Mouse (Mus musculus) midbrain, embryonic 15.5 days (tissue): ENCODE data around the gene Zfp704. TPM values are rescaled to one million over a fixed set of nuclear protein-coding genes. Genes with fewer than 3 reads are reported as not detected.

ENCODE experiments used
- ATAC-seq: fragments of 200-750 bp; cut with Nextera tagmentation; replicated peaks from 2 replicates; pipeline ENCODE4 v1.8.0; 2017; ENCODE audit warnings: moderate TSS enrichment
- H3K27ac ChIP-seq: fragments of 300-500 bp; sonication (generic); 2 replicates; pipeline ENCODE4 v1.5.1; 2015; ENCODE audit warnings: mild to moderate bottlenecking, inconsistent platforms
- H3K27me3 ChIP-seq: fragments of 300-500 bp; sonication (generic); replicated peaks from 2 replicates; pipeline ENCODE4 v1.6.1; 2015; ENCODE audit warnings: inconsistent platforms
- H3K36me3 ChIP-seq: fragments of 300-500 bp; sonication (generic); replicated peaks from 2 replicates; pipeline ENCODE4 v1.6.1; 2015; ENCODE audit warnings: inconsistent platforms
- H3K4me1 ChIP-seq: fragments of 300-500 bp; sonication (generic); 2 replicates; pipeline ENCODE4 v1.6.1; 2015; ENCODE audit warnings: inconsistent platforms
- H3K4me2 ChIP-seq: fragments of 300-500 bp; sonication (generic); 2 replicates; pipeline ENCODE4 v1.6.1; 2015; ENCODE audit warnings: inconsistent platforms, mild to moderate bottlenecking, moderate library complexity
- H3K4me3 ChIP-seq: fragments of 300-500 bp; sonication (generic); 2 replicates; pipeline ENCODE4 v1.5.1; 2015; ENCODE audit warnings: mild to moderate bottlenecking, inconsistent platforms
- H3K9ac ChIP-seq: fragments of 300-500 bp; sonication (generic); 2 replicates; pipeline ENCODE4 v1.6.1; 2015; ENCODE audit warnings: mild to moderate bottlenecking, inconsistent platforms
- H3K9me3 ChIP-seq: fragments of 300-500 bp; sonication (generic); 2 replicates; pipeline ENCODE4 v1.6.1; 2016; ENCODE audit warnings: inconsistent platforms
- WGBS: fragments of 180-500 bp; shearing (Covaris S2); methylation state at CpG from one replicate; pipeline ENCODE4 v1.1.7; 2015; ENCODE audit warnings: mixed read lengths; 5-methylcytosine and 5-hydroxymethylcytosine counted together
- polyA plus RNA-seq: library from polyadenylated mRNA; unstranded; fragments of >200 nt; fragmentation: Nextera tagmentation; extraction: Ambion mirVana; gene quantifications from 2 replicates; pipeline ENCODE4 v1.2.1, GENCODE M21; 2015

Gene Zfp704
- polyA plus RNA-seq, 1 experiment from 2014 or later, result 13.8 TPM

GRCm38 (mm10) chr3:9591416-9592110 lies 18.3 kb downstream of the Zfp704 start:
- no peaks in the 10 kb centered on the region for H3K9me3 ChIP-seq
- 93% methylated on average over 8 of the region's 8 CpGs for WGBS
- no peak overlapping the region for H3K9ac ChIP-seq
- H3K4me1 ChIP-seq, result peaks cover 7% of the 10 kb centered on the region; the same call in 1 of the 2 replicates
- no peaks in the 10 kb centered on the region for H3K27me3 ChIP-seq
- H3K36me3 ChIP-seq, result no peaks in the 10 kb centered on the region
- no peak for ATAC-seq
- H3K27ac ChIP-seq, result no peak overlapping the region
- H3K4me3 ChIP-seq, result no peak overlapping the region
- no peak overlapping the region for H3K4me2 ChIP-seq

DNA sequence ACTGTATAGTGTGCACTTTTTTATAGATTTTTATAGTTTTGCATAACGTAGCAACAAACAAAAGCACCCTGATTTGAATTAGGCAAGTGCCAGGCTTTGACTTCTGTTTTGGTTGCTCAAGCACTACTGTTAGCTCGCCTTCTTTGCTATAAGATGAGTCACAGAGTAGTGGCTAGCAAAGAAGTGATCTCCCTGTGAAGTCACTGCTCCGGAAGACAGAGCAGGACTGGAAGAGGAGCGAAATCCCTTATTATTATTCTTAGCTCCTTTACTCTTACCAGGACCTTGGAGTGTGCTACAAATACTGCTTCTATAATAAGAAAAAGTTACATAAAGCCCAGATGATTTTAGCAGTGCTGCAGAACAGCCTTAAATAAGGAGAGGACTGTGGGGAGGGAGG lies 21.2 kb downstream of the Zfp704 start:
- no peak overlapping the region for H3K9ac ChIP-seq
- no peaks in the 10 kb centered on the region for H3K9me3 ChIP-seq
- WGBS, result 84% methylated on average over 4 of the region's 4 CpGs
- H3K27ac ChIP-seq, result no peak overlapping the region
- H3K36me3 ChIP-seq, result no peaks in the 10 kb centered on the region
- no peak for ATAC-seq
- H3K4me2 ChIP-seq, result no peak overlapping the region
- H3K4me1 ChIP-seq, result peaks cover 10% of the 10 kb centered on the region
- no peak overlapping the region for H3K4me3 ChIP-seq
- no peaks in the 10 kb centered on the region for H3K27me3 ChIP-seq

DNA sequence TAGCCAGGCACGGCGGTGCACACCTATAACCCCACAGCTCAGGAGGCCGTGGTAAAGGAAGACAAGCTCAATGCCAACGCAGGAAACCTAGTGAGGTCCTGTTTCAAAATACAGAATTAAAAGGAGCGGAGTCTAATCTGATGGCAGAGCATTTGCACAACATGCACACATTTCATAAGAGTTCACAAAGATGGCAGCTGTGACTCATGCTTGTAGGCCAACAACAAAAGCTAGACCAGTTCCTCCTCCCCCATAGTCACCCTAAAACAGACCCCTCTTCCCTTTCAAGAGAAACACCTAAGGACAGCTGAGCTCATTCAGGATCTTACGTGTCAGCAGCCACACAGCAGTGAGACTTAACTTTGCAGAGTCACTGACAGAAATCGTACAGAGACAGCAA lies 22.6 kb downstream of the Zfp704 start:
- Histone ChIP-seq H3K27me3 (no peaks in the 10 kb centered on the region), H3K9me3 (no peaks in the 10 kb centered on the region), H3K4me3 (no peak overlapping the region), H3K27ac (no peak overlapping the region), H3K9ac (no peak overlapping the region), H3K4me2 (no peak overlapping the region), H3K4me1 (peaks cover 13% of the 10 kb centered on the region), H3K36me3 (no peaks in the 10 kb centered on the region)
- 96% methylated on average over 7 of the region's 7 CpGs for WGBS
- no peak for ATAC-seq

DNA sequence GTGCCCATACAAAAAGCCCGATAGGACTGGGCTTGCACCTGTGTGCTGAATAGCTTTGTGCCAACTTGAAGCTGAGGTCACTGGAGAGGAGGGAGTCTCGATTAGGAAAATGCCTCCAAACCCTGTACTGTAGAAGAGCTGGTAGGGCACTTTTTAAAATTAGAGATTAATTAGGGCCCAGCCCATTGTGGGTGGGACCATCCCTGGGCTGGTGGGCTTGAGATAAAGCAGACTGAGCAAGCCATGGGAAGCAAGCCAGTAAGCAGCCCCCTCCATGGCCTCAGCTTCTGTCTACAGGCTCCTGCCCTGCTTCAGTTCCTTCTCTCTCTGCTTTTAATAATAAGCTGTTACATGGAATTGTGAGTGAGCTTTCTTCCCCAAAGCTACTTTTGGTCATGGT lies 26.4 kb downstream of the Zfp704 start:
- no peak overlapping the region for H3K27ac ChIP-seq
- no peaks in the 10 kb centered on the region for H3K36me3 ChIP-seq
- no peak for ATAC-seq
- H3K4me2 ChIP-seq, result no peak overlapping the region
- 82% methylated on average over 2 of the region's 2 CpGs for whole genome bisulfite sequencing
- no peaks in the 10 kb centered on the region for H3K9me3 ChIP-seq
- H3K9ac ChIP-seq, result no peak overlapping the region
- peaks cover 10% of the 10 kb centered on the region; the same call in 1 of the 2 replicates for H3K4me1 ChIP-seq
- H3K27me3 ChIP-seq, result no peaks in the 10 kb centered on the region
- no peak overlapping the region for H3K4me3 ChIP-seq

- Histone ChIP-seq H3K9ac (no peak overlapping the region), H3K36me3 (no peaks in the 10 kb centered on the region), H3K27ac (no peak overlapping the region), H3K27me3 (no peaks in the 10 kb centered on the region), H3K9me3 (no peaks in the 10 kb centered on the region), H3K4me2 (no peak overlapping the region), H3K4me3 (no peak overlapping the region), H3K4me1 (peaks cover 15% of the 10 kb centered on the region; the same call in 1 of the 2 replicates)
- WGBS, result 95% methylated on average over 14 of the region's 14 CpGs
- ATAC-seq, result no peak
These were observed 28.7 kb downstream of the Zfp704 start for GRCm38 (mm10) chr3:9580952-9581798.

DNA sequence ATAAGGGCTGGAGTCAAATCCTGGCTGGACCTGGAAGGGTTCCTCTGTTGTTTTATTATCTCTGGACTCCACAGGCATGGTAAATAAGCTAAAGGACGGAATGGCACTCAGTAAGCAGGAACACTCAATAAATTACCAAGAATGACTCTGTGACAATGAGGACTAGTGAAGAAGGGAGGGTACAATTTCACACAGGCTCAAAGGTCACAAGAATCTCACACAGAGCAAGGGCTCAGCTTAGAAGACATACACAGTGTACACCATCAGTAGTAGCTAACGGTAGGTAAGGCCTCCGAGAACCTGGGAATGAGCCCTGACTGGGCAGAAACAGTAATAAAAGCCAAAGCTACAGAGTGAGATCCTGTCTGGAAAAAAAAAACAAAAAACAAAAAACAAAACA lies 29.8 kb downstream of the Zfp704 start:
- no peak overlapping the region for H3K4me2 ChIP-seq
- H3K36me3 ChIP-seq, result no peaks in the 10 kb centered on the region
- H3K4me1 ChIP-seq, result peaks cover 15% of the 10 kb centered on the region; the same call in 1 of the 2 replicates
- H3K9ac ChIP-seq, result no peak overlapping the region
- no peak overlapping the region for H3K4me3 ChIP-seq
- WGBS, result 83% methylated on average over 3 of the region's 3 CpGs
- no peak for ATAC-seq
- no peak overlapping the region for H3K27ac ChIP-seq
- H3K27me3 ChIP-seq, result no peaks in the 10 kb centered on the region
- H3K9me3 ChIP-seq, result no peaks in the 10 kb centered on the region

- no peaks in the 10 kb centered on the region for H3K27me3 ChIP-seq
- H3K36me3 ChIP-seq, result no peaks in the 10 kb centered on the region
- peaks cover 16% of the 10 kb centered on the region; the same call in 1 of the 2 replicates for H3K4me1 ChIP-seq
- H3K4me3 ChIP-seq, result no peak overlapping the region
- no peaks in the 10 kb centered on the region for H3K9me3 ChIP-seq
- no peak for ATAC-seq
- H3K27ac ChIP-seq, result no peak overlapping the region
- H3K4me2 ChIP-seq, result no peak overlapping the region
- WGBS, result 69% methylated on average over 4 of the region's 4 CpGs
- H3K9ac ChIP-seq, result no peak overlapping the region
These were observed 30.7 kb downstream of the Zfp704 start for GRCm38 (mm10) chr3:9579028-9579643.

GRCm38 (mm10) chr3:9576872-9577271 lies 33.0 kb downstream of the Zfp704 start:
- ATAC-seq, result no peak
- WGBS, result 90% methylated on average over 4 of the region's 4 CpGs
- Histone ChIP-seq H3K9ac (no peak overlapping the region), H3K4me3 (no peak overlapping the region), H3K4me1 (peaks cover 13% of the 10 kb centered on the region; the same call in 1 of the 2 replicates), H3K27me3 (no peaks in the 10 kb centered on the region), H3K4me2 (no peak overlapping the region), H3K27ac (no peak overlapping the region), H3K9me3 (no peaks in the 10 kb centered on the region), H3K36me3 (no peaks in the 10 kb centered on the region)

DNA sequence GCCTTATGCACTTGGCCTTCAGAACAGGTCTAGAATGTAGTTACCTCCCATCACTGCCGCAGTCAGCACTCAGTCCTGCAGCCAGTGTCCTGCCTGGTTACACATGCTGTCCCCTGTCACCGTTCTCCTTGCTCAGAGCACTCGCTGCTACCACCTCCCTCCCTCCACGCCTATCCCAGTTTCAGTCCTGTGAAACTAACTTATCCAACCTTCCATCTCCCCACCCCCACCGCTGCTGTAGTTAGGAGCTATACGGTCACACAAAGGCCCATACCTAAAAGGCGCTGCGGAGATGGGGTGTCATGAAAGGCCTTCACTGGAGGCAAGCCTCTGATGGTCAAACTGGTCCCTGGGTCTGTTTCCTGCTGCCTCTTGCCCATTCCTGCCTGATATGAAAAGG lies 35.6 kb downstream of the Zfp704 start:
- no peak; the same call in 1 of the 2 replicates for ATAC-seq

GRCm38 (mm10) chr3:9573581-9573980 lies 36.3 kb downstream of the Zfp704 start:
- Histone ChIP-seq H3K9me3 (no peaks in the 10 kb centered on the region), H3K36me3 (no peaks in the 10 kb centered on the region), H3K4me3 (no peak overlapping the region), H3K9ac (no peak overlapping the region), H3K4me1 (peaks cover 13% of the 10 kb centered on the region), H3K4me2 (no peak overlapping the region), H3K27me3 (no peaks in the 10 kb centered on the region), H3K27ac (no peak overlapping the region)
- no peak for ATAC-seq
- WGBS, result 63% methylated on average over 6 of the region's 6 CpGs

More for the DNA sequence above, 35.6 kb downstream of the Zfp704 start:
- Histone ChIP-seq H3K4me1 (peaks cover 11% of the 10 kb centered on the region; the same call in 1 of the 2 replicates), H3K4me3 (no peak overlapping the region), H3K36me3 (no peaks in the 10 kb centered on the region), H3K27me3 (no peaks in the 10 kb centered on the region), H3K27ac (no peak overlapping the region), H3K4me2 (no peak overlapping the region), H3K9ac (no peak overlapping the region), H3K9me3 (no peaks in the 10 kb centered on the region)
- 58% methylated on average over 8 of the region's 8 CpGs for WGBS

DNA sequence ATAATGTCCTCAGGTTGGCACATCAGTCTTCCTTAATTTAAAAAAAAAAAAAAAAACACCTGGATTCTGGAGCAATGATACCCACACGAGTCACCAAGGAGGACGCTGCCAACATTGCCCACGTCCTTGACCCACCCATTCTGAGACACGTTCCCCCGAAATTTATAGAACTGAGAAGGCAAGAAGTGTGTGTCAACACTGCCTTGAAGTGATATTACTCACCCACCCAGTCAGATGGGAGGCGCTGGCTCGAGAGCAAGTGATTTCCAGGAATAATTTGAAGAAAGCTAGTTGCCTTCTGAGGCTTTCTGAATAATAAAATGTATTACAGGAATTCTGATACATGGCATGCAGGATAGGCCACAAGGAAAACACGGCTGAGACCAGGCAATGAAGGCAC lies 37.6 kb downstream of the Zfp704 start:
- Histone ChIP-seq H3K9ac (no peak overlapping the region), H3K4me3 (no peak overlapping the region), H3K36me3 (no peaks in the 10 kb centered on the region), H3K27me3 (no peaks in the 10 kb centered on the region), H3K4me1 (peaks cover 18% of the 10 kb centered on the region), H3K4me2 (no peak overlapping the region), H3K9me3 (no peaks in the 10 kb centered on the region), H3K27ac (no peak overlapping the region)
- no peak for ATAC-seq
- WGBS, result 93% methylated on average over 8 of the region's 8 CpGs

DNA sequence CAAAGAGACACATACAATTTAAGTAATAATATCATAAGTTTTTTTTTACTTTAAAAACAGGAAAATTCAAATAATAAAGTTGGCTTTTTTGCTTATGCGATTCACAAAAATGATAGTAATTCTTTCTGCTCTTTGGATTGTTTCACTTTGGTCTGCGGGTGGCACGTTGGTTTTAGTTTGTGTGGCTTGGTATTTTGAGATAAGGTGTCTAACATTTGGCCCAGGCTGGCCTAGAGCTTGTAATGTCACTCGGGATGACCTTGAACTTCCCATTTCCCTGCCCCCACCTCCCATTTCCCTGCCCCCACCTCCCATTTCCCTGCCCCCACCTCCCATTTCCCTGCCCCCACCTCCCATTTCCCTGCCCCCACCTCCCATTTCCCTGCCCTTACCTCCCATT lies 39.1 kb downstream of the Zfp704 start:
- no peak overlapping the region for H3K27ac ChIP-seq
- no peaks in the 10 kb centered on the region for H3K9me3 ChIP-seq
- H3K4me2 ChIP-seq, result no peak overlapping the region
- peaks cover 18% of the 10 kb centered on the region for H3K4me1 ChIP-seq
- H3K9ac ChIP-seq, result no peak overlapping the region
- H3K36me3 ChIP-seq, result no peaks in the 10 kb centered on the region
- WGBS, result 95% methylated on average over 4 of the region's 4 CpGs
- no peaks in the 10 kb centered on the region for H3K27me3 ChIP-seq
- no peak for ATAC-seq
- H3K4me3 ChIP-seq, result no peak overlapping the region
